Mouse (Mus musculus): Measurements from ENCODE around the gene Prex1. TPM values are rescaled to one million over a fixed set of nuclear protein-coding genes. Genes with fewer than 3 reads are reported as not detected.
"Not testable (repeated sequence)": the region's sequence is repeated elsewhere in the genome, so short reads cannot be mapped to it uniquely, and the experiment has no call there.

The Prex1 gene
- total RNA-seq, 2 experiments from 2014 or later = 91.3 to 104 TPM

GRCm38 (mm10) chr2:166523156-166523890 is 190.3 kb downstream of the Prex1 start:
- DNase-seq (ENCODE audit: low spot score in 2 of 2) = no peak

- no peak for DNase-seq (ENCODE audit: low spot score in 2 of 2)
Observed at GRCm38 (mm10) chr2:166522612-166523120, 191.0 kb downstream of the Prex1 start.

- no peak for DNase-seq (ENCODE audit: low spot score in 2 of 2)
Observed at GRCm38 (mm10) chr2:166521878-166522611, 191.6 kb downstream of the Prex1 start.

GRCm38 (mm10) chr2:166521461-166521860 is 192.2 kb downstream of the Prex1 start:
- no peak for DNase-seq (ENCODE audit: low spot score in 2 of 2)

- no peak for DNase-seq (ENCODE audit: low spot score in 2 of 2)
Observed at GRCm38 (mm10) chr2:166520536-166520935, 193.1 kb downstream of the Prex1 start.

- not testable (repeated sequence) for DNase-seq (ENCODE audit: low spot score in 2 of 2)
Observed at GRCm38 (mm10) chr2:166517392-166518174, 196.0 kb downstream of the Prex1 start.

GRCm38 (mm10) chr2:166516818-166517353 is 196.7 kb downstream of the Prex1 start:
- no peak for DNase-seq (ENCODE audit: low spot score in 2 of 2)

Other genes starting within 250 kb of the Prex1 start
- 1 to 10 TPM; 6.9 to 7.1 TPM for gene Trp53rkb, start 78.7 kb upstream of the Prex1 start, total RNA-seq (2021)
- 10 to 100 TPM; 63.4 to 64.9 TPM for gene Arfgef2, start 91.8 kb upstream of the Prex1 start, total RNA-seq (2021)
- 10 to 100 TPM; 59.9 to 61.3 TPM for gene Cse1l, start 192.2 kb upstream of the Prex1 start, total RNA-seq (2021)

Measured in left cerebral cortex, adult 18-20 months (tissue).